19 mouse cellular contexts compared by ENCODE assay signal in the genomic region with DNA sequence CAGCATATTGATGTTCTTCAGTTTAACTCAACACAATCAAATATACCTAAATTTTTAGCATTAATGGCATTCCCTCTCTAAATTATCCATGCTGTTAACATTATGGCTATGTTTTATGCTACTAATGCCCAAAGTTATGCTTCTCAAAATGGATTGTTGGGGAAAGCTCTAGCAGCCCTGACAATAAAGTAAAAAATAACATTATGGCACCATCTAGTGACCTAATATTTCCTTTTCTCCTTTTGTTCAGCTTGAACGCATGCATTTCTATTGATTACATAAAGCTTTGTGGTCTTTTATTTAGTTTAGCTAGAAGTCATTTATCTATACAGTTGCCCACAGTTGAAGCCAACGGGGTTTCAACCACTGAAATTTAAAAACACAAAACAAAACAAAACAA.
DNase-seq lines count a peak whose midpoint lies in the region; ATAC-seq and TF ChIP-seq lines count a peak whose summit lies in the region.
"Had no signal": no experiment of that assay in that cellular context is flagged by ENCODE, and none has a peak within 500 bp of the region (broad histone marks: within the 10 kb centered on the region; RNA-seq: fewer than 3 reads in every experiment).

No protein-coding gene starts in this region.

- H3K4me2 ChIP-seq in hindbrain, postnatal 0 days (ENCODE audit: low read depth, low read length) = no peak overlapping the region
- H3K4me2 ChIP-seq in hindbrain, embryonic 12.5 days (replicated peaks) = no peak overlapping the region
- H3K4me2 ChIP-seq in midbrain, postnatal 0 days (ENCODE audit: low read depth, low read length, poor library complexity, severe bottlenecking) = no peak overlapping the region
- H3K4me2 ChIP-seq in midbrain, embryonic 13.5 days (replicated peaks) = no peak overlapping the region
- H3K4me2 ChIP-seq: heart, embryonic 13.5 days; limb, embryonic 12.5 days; midbrain, embryonic 12.5 days had no signal

- no peaks in the 10 kb centered on the region for H3K9me3 ChIP-seq in hindbrain, postnatal 0 days (ENCODE audit: low read length)
- H3K9me3 ChIP-seq in hindbrain, embryonic 12.5 days (replicated peaks) = no peaks in the 10 kb centered on the region
- H3K9me3 ChIP-seq in midbrain, postnatal 0 days (ENCODE audit: low read length) = no peaks in the 10 kb centered on the region
- H3K9me3 ChIP-seq in midbrain, embryonic 13.5 days = no peaks in the 10 kb centered on the region
- H3K9me3 ChIP-seq: heart, embryonic 13.5 days; limb, embryonic 12.5 days; midbrain, embryonic 12.5 days had no signal

- no peak for ATAC-seq in hindbrain, postnatal 0 days
- ATAC-seq in hindbrain, embryonic 12.5 days (ENCODE audit: low FRiP score) = no peak
- no peak for ATAC-seq in midbrain, postnatal 0 days (ENCODE audit: low FRiP score)
- no peak for ATAC-seq in midbrain, embryonic 13.5 days
- ATAC-seq: activated CD4-positive, CD25-positive, alpha-beta regulatory T cell, adult 4 months had no signal

- 44% methylated on average over 2 of the region's 2 CpGs for whole genome bisulfite sequencing in hindbrain, postnatal 0 days
- 74% methylated on average over 2 of the region's 2 CpGs for WGBS in hindbrain, embryonic 12.5 days
- whole genome bisulfite sequencing in midbrain, postnatal 0 days = 44% methylated on average over 2 of the region's 2 CpGs
- WGBS in midbrain, embryonic 13.5 days = 54% methylated on average over 2 of the region's 2 CpGs

- H3K4me3 ChIP-seq in hindbrain, postnatal 0 days (ENCODE audit: low read length) = no peak overlapping the region
- H3K4me3 ChIP-seq in hindbrain, embryonic 12.5 days = no peak overlapping the region
- H3K4me3 ChIP-seq in midbrain, postnatal 0 days (ENCODE audit: low read depth, low read length) = no peak overlapping the region
- no peak overlapping the region for H3K4me3 ChIP-seq in midbrain, embryonic 13.5 days (replicated peaks)
- H3K4me3 ChIP-seq: heart, embryonic 13.5 days; limb, embryonic 12.5 days; midbrain, embryonic 12.5 days had no signal

- no peaks in the 10 kb centered on the region for H3K4me1 ChIP-seq in hindbrain, postnatal 0 days (ENCODE audit: insufficient read depth, low read length)
- H3K4me1 ChIP-seq in hindbrain, embryonic 12.5 days = no peaks in the 10 kb centered on the region
- no peaks in the 10 kb centered on the region for H3K4me1 ChIP-seq in midbrain, postnatal 0 days (ENCODE audit: insufficient read depth, low read length)
- no peaks in the 10 kb centered on the region for H3K4me1 ChIP-seq in midbrain, embryonic 13.5 days (replicated peaks)
- H3K4me1 ChIP-seq: heart, embryonic 13.5 days; limb, embryonic 12.5 days; midbrain, embryonic 12.5 days had no signal

- peak; percentile 5 for DNase-seq in embryo, embryonic 10.5 days (ENCODE audit: low spot score)
- DNase-seq in embryo, embryonic 10 days (ENCODE audit: low spot score) = no peak
- peak; percentile 73 for DNase-seq in hindbrain, postnatal 0 days (ENCODE audit: low spot score)
- DNase-seq in midbrain, postnatal 0 days (ENCODE audit: low spot score) = peak; percentile 71
- no peak for DNase-seq in heart, postnatal 4 days
- no peak for DNase-seq in adrenal gland, adult 2 months
- DNase-seq: cerebellum, adult 11-12 months; cerebellum, postnatal 36 days; kidney, adult 11 months; kidney, postnatal 25 days; thymus, postnatal 14 days had no signal

- no peaks in the 10 kb centered on the region for H3K36me3 ChIP-seq in hindbrain, postnatal 0 days (ENCODE audit: insufficient read depth, low read length)
- no peaks in the 10 kb centered on the region for H3K36me3 ChIP-seq in hindbrain, embryonic 12.5 days
- no peaks in the 10 kb centered on the region for H3K36me3 ChIP-seq in midbrain, postnatal 0 days (ENCODE audit: insufficient read depth, low read length)
- no peaks in the 10 kb centered on the region for H3K36me3 ChIP-seq in midbrain, embryonic 13.5 days
- H3K36me3 ChIP-seq: heart, embryonic 13.5 days; limb, embryonic 12.5 days; midbrain, embryonic 12.5 days had no signal

- no peak overlapping the region for H3K27ac ChIP-seq in hindbrain, postnatal 0 days
- H3K27ac ChIP-seq in hindbrain, embryonic 12.5 days = no peak overlapping the region
- H3K27ac ChIP-seq in midbrain, postnatal 0 days (ENCODE audit: low read depth, low read length) = no peak overlapping the region
- H3K27ac ChIP-seq in midbrain, embryonic 13.5 days = no peak overlapping the region
- H3K27ac ChIP-seq: heart, embryonic 13.5 days; limb, embryonic 12.5 days; macrophage; midbrain, embryonic 12.5 days had no signal

- H3K27me3 ChIP-seq in hindbrain, postnatal 0 days (ENCODE audit: insufficient read depth, low read length) = no peaks in the 10 kb centered on the region
- H3K27me3 ChIP-seq in hindbrain, embryonic 12.5 days = no peaks in the 10 kb centered on the region
- no peaks in the 10 kb centered on the region for H3K27me3 ChIP-seq in midbrain, postnatal 0 days (ENCODE audit: insufficient read depth, low read length)
- no peaks in the 10 kb centered on the region for H3K27me3 ChIP-seq in midbrain, embryonic 13.5 days
- H3K27me3 ChIP-seq: CH12.LX; heart, embryonic 13.5 days; limb, embryonic 12.5 days; midbrain, embryonic 12.5 days had no signal

- peak; percentile 52 for TF ChIP-seq CTCF in hindbrain, postnatal 0 days (IDR thresholded peaks at IDR 0.05; ENCODE audit: low read depth)
- TF ChIP-seq CTCF in midbrain, postnatal 0 days (IDR thresholded peaks at IDR 0.05) = peak; percentile 77

- H3K9ac ChIP-seq in hindbrain, postnatal 0 days (replicated peaks; ENCODE audit: low read length) = no peak overlapping the region
- H3K9ac ChIP-seq in hindbrain, embryonic 12.5 days = no peak overlapping the region
- H3K9ac ChIP-seq in midbrain, postnatal 0 days (replicated peaks; ENCODE audit: low read length, poor library complexity, severe bottlenecking) = no peak overlapping the region
- no peak overlapping the region for H3K9ac ChIP-seq in midbrain, embryonic 13.5 days (replicated peaks)
- H3K9ac ChIP-seq: heart, embryonic 13.5 days; limb, embryonic 12.5 days; midbrain, embryonic 12.5 days had no signal

Comparison
In these comparisons a context has a peak if more than half of its experiments do, and no peak if none do; other contexts are left out.
1. DNase-seq: peak in embryo, embryonic 10.5 days (single experiment), hindbrain, postnatal 0 days (single experiment) and midbrain, postnatal 0 days (single experiment); none in embryo, embryonic 10 days (single experiment), heart, postnatal 4 days (single experiment) and adrenal gland, adult 2 months (single experiment).